In the genomic region with DNA sequence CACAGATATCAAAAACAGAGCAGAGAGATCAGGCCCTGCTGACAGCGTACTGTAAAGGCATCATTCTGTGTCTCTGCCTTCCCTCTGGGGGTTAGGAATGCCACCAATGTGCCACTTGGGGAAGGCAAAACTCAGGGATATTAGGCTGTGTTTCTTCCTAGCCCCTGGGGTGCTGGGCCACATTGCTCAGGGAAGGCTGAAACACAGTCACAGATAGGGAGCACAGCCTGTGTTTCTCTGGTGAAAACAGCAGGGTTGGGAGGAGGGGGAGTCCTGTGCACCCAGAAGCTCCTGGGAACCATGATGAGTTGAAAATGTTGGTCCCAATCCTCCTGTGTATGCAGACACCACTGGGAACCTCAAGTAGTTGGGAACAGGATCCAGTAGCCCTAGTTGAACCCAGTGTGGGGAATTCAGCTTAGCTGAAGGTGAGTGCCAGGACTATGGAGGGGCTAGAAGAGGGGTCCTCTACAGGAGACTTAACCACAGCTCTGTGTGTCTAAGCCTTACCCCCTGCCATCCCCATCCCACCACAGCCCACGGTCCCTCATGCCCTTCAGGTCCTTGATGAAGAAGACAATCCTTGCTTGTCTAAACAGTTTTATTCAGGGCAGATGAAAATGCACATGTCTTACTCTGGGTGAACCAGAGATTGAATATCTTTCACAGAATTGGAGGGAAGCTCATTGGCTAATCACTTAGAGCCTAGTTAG, we compare ENCODE assay signal across 13 mouse cellular contexts. TPM values are rescaled to one million over a fixed set of nuclear protein-coding genes. Genes with fewer than 3 reads are reported as not detected.
"Had no signal": no experiment of that assay in that cellular context is flagged by ENCODE, and none has a peak within 500 bp of the region (broad histone marks: within the 10 kb centered on the region; RNA-seq: fewer than 3 reads in every experiment).

No protein-coding gene starts in this region.

RNA-seq across cellular contexts. Expression of a gene that starts 20.0 kb away (rescaled TPM):
- total RNA-seq: common myeloid progenitor, adult 5-6 weeks; gastrocnemius, adult 18-20 months; gastrocnemius, adult 2 months; gastrocnemius, adult 8-10 months; gastrocnemius, postnatal 10 days; gastrocnemius, postnatal 14 days; gastrocnemius, postnatal 36 days; gastrocnemius, postnatal 4 days; granulocyte monocyte progenitor cell, adult 5-6 weeks; heart, adult 18-20 months; heart, adult 2 months; heart, adult 8-10 months had no signal

RNA-seq across cellular contexts. Expression of a gene that starts 47.7 kb away (rescaled TPM):
- total RNA-seq: common myeloid progenitor, adult 5-6 weeks; forebrain, postnatal 0 days; gastrocnemius, adult 18-20 months; gastrocnemius, adult 2 months; gastrocnemius, adult 8-10 months; gastrocnemius, postnatal 10 days; gastrocnemius, postnatal 14 days; gastrocnemius, postnatal 36 days; gastrocnemius, postnatal 4 days; granulocyte monocyte progenitor cell, adult 5-6 weeks; heart, adult 18-20 months; heart, adult 2 months; heart, adult 8-10 months had no signal
